Mouse (Mus musculus): ENCODE results near the gene Cyth2. TPM values are rescaled to one million over a fixed set of nuclear protein-coding genes. Genes with fewer than 3 reads are reported as not detected.

Cyth2 gene
- polyA plus RNA-seq, 1 experiment: not detected

GRCm38 (mm10) chr7:45800546-45801204 lies 13.7 kb downstream of the Cyth2 start:
- H3K27ac ChIP-seq (ENCODE audit: insufficient read depth, low read depth, low read length): no peak overlapping the region
- WGBS: 33% methylated on average over 25 of the region's 25 CpGs
- no peak for TF ChIP-seq POLR2A (IDR thresholded peaks at IDR 0.05; ENCODE audit: insufficient read depth, low read depth, low read length)
- no peak overlapping the region for H3K4me3 ChIP-seq (ENCODE audit: insufficient read depth, low read depth, low read length)
- H3K4me1 ChIP-seq (ENCODE audit: control insufficient read depth, insufficient read depth, low read length): peaks cover 25% of the 10 kb centered on the region

- WGBS: 58% methylated on average over 7 of the region's 7 CpGs
Measured at GRCm38 (mm10) chr7:45800001-45800400, 14.4 kb downstream of the Cyth2 start.

GRCm38 (mm10) chr7:45798931-45799330 lies 15.4 kb downstream of the Cyth2 start:
- TF ChIP-seq CTCF (IDR thresholded peaks at IDR 0.05; ENCODE audit: insufficient read depth, low read depth, low read length): no peak
- no peak for TF ChIP-seq POLR2A (IDR thresholded peaks at IDR 0.05; ENCODE audit: insufficient read depth, low read depth, low read length)
- Histone ChIP-seq H3K4me3 (ENCODE audit: insufficient read depth, low read depth, low read length) (no peak overlapping the region), H3K27ac (ENCODE audit: insufficient read depth, low read depth, low read length) (no peak overlapping the region), H3K4me1 (ENCODE audit: control insufficient read depth, insufficient read depth, low read length) (peaks cover 25% of the 10 kb centered on the region)
- 31% methylated on average over 7 of the region's 7 CpGs for WGBS

More at GRCm38 (mm10) chr7:45800001-45800400, 14.4 kb downstream of the Cyth2 start:
- Histone ChIP-seq H3K4me3 (ENCODE audit: insufficient read depth, low read depth, low read length) (no peak overlapping the region), H3K4me1 (ENCODE audit: control insufficient read depth, insufficient read depth, low read length) (peaks cover 25% of the 10 kb centered on the region), H3K27ac (ENCODE audit: insufficient read depth, low read depth, low read length) (no peak overlapping the region)
- no peak for TF ChIP-seq CTCF (IDR thresholded peaks at IDR 0.05; ENCODE audit: insufficient read depth, low read depth, low read length)
- no peak for TF ChIP-seq POLR2A (IDR thresholded peaks at IDR 0.05; ENCODE audit: insufficient read depth, low read depth, low read length)

- Histone ChIP-seq H3K4me3 (ENCODE audit: insufficient read depth, low read depth, low read length) (no peak overlapping the region), H3K4me1 (ENCODE audit: control insufficient read depth, insufficient read depth, low read length) (peaks cover 25% of the 10 kb centered on the region), H3K27ac (ENCODE audit: insufficient read depth, low read depth, low read length) (no peak overlapping the region)
- TF ChIP-seq CTCF (IDR thresholded peaks at IDR 0.05; ENCODE audit: insufficient read depth, low read depth, low read length): no peak
- no peak for TF ChIP-seq POLR2A (IDR thresholded peaks at IDR 0.05; ENCODE audit: insufficient read depth, low read depth, low read length)
- 11% methylated on average over 19 of the region's 19 CpGs for WGBS
Measured at GRCm38 (mm10) chr7:45798511-45798836, 15.9 kb downstream of the Cyth2 start.

GRCm38 (mm10) chr7:45797661-45798510 lies 16.5 kb downstream of the Cyth2 start:
- Histone ChIP-seq H3K4me1 (ENCODE audit: control insufficient read depth, insufficient read depth, low read length) (peaks cover 25% of the 10 kb centered on the region), H3K27ac (ENCODE audit: insufficient read depth, low read depth, low read length) (no peak overlapping the region), H3K4me3 (ENCODE audit: insufficient read depth, low read depth, low read length) (no peak overlapping the region)
- TF ChIP-seq POLR2A (IDR thresholded peaks at IDR 0.05; ENCODE audit: insufficient read depth, low read depth, low read length) (no peak), CTCF (IDR thresholded peaks at IDR 0.05; ENCODE audit: insufficient read depth, low read depth, low read length) (no peak)
- 16% methylated on average over 60 of the region's 60 CpGs for WGBS

- TF ChIP-seq CTCF (IDR thresholded peaks at IDR 0.05; ENCODE audit: insufficient read depth, low read depth, low read length) (no peak), POLR2A (IDR thresholded peaks at IDR 0.05; ENCODE audit: insufficient read depth, low read depth, low read length) (no peak)
- 40% methylated on average over 6 of the region's 6 CpGs for WGBS
- H3K4me1 ChIP-seq (ENCODE audit: control insufficient read depth, insufficient read depth, low read length): peaks cover 25% of the 10 kb centered on the region
- no peak overlapping the region for H3K4me3 ChIP-seq (ENCODE audit: insufficient read depth, low read depth, low read length)
- no peak overlapping the region for H3K27ac ChIP-seq (ENCODE audit: insufficient read depth, low read depth, low read length)
Measured at GRCm38 (mm10) chr7:45796950-45797349, 17.4 kb downstream of the Cyth2 start.

GRCm38 (mm10) chr7:45794971-45795370 lies 19.4 kb downstream of the Cyth2 start:
- no peak overlapping the region for H3K4me3 ChIP-seq (ENCODE audit: insufficient read depth, low read depth, low read length)
- H3K27ac ChIP-seq (ENCODE audit: insufficient read depth, low read depth, low read length): no peak overlapping the region
- TF ChIP-seq CTCF (IDR thresholded peaks at IDR 0.05; ENCODE audit: insufficient read depth, low read depth, low read length): no peak
- 89% methylated on average over 29 of the region's 29 CpGs for WGBS
- H3K4me1 ChIP-seq (ENCODE audit: control insufficient read depth, insufficient read depth, low read length): peaks cover 20% of the 10 kb centered on the region

GRCm38 (mm10) chr7:45793969-45794585 lies 20.3 kb downstream of the Cyth2 start:
- H3K27ac ChIP-seq (ENCODE audit: insufficient read depth, low read depth, low read length): no peak overlapping the region
- TF ChIP-seq CTCF (IDR thresholded peaks at IDR 0.05; ENCODE audit: insufficient read depth, low read depth, low read length): no peak
- no peak for TF ChIP-seq POLR2A (IDR thresholded peaks at IDR 0.05; ENCODE audit: insufficient read depth, low read depth, low read length)
- WGBS: 90% methylated on average over 43 of the region's 44 CpGs
- H3K4me1 ChIP-seq (ENCODE audit: control insufficient read depth, insufficient read depth, low read length): peaks cover 20% of the 10 kb centered on the region
- H3K4me3 ChIP-seq (ENCODE audit: insufficient read depth, low read depth, low read length): no peak overlapping the region

- Histone ChIP-seq H3K4me3 (ENCODE audit: insufficient read depth, low read depth, low read length) (no peak overlapping the region), H3K27ac (ENCODE audit: insufficient read depth, low read depth, low read length) (no peak overlapping the region), H3K4me1 (ENCODE audit: control insufficient read depth, insufficient read depth, low read length) (peaks cover 16% of the 10 kb centered on the region)
- TF ChIP-seq CTCF (IDR thresholded peaks at IDR 0.05; ENCODE audit: insufficient read depth, low read depth, low read length) (no peak), POLR2A (IDR thresholded peaks at IDR 0.05; ENCODE audit: insufficient read depth, low read depth, low read length) (no peak)
- 91% methylated on average over 24 of the region's 24 CpGs for WGBS
Measured at GRCm38 (mm10) chr7:45793240-45793639, 21.1 kb downstream of the Cyth2 start.
